Mouse (Mus musculus): ENCODE measurements at regions not wholly inside any gene's neighbourhood (a gene's known extent, or its start where the extent isn't known, plus 50 kb on each side); places are given as distances from the start of the nearest gene placed in this dataset.

DNA sequence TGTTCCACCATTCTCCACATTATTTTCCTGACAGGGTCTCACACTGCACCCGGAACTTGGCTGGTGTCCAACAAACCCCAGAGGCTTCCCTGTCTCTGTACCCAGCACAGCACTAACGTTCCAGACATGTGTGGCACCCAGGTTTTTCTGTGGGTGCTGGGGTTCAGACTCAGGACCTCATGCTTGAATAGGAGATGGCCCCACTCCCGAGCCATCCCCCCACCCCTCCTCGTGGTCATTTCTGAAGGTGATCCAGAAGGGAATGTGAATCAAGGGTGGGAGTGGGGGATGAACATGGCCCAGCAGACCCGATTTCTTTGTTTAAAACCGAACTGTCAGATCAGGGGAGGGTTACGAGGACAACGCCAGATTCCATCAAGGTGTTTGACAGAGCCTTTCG, 245.6 kb downstream of the Tbc1d1 start:
- Histone ChIP-seq H3K27ac (replicated peaks) (no peak overlapping the region), H3K36me3 (no peaks in the 10 kb centered on the region), H3K9ac (replicated peaks) (no peak overlapping the region), H3K4me1 (no peaks in the 10 kb centered on the region), H3K4me3 (no peak overlapping the region), H3K9me3 (0 out of 2 replicates have a peak, but pooled peaks cover 5% of the 10 kb centered on the region), H3K4me2 (replicated peaks) (no peak overlapping the region), H3K27me3 (no peaks in the 10 kb centered on the region)
- 92% methylated on average over 9 of the region's 9 CpGs for WGBS
- no peak for ATAC-seq (ENCODE audit: low FRiP score, low read depth)

DNA sequence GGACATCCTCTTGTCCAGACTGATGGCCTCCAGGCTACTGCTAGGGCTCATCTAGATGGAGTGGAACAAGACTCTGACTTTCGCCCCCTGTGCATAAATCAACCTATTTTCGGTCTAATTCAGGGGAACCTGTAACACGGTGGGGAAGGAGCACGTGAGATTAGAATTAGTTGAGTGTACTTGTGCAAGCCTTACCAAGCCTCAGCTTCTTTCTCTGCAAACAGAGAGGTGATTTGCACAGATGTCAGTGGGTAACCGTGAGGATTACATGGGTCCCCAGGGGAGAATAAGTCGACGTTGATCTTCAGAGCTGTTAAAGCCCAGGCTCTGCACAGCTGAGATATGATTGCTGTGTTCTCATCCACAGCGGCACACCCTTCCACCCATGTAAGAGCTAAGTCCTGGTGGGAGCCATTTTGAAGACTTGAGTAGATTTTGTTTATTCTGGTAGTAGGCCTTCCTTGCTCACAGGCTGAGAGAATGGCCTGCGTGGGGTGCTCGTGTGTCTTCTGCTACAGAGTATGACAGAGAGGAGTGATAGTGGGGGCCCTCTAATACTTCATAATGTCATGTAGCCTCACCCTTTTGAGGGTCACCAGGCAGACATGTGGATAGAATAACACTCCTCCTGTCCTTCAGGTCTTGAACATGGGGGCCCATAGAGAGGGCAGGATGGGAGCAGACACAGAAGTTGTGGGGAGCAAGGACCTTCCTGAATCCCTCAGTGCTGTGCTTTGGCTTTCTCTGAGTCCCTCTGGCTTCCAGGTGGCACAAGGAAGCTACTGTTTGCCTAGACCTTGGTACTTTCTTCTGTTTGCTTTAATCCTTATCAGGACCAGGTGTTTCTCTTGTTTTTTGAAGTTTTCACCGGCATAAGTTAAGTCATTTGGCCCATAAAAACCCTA, 247.2 kb downstream of the Tbc1d1 start:
- no peak overlapping the region for H3K27ac ChIP-seq (replicated peaks)
- H3K9ac ChIP-seq (replicated peaks) = no peak overlapping the region
- no peak overlapping the region for H3K4me3 ChIP-seq
- 0 out of 2 replicates have a peak, but pooled peaks cover 5% of the 10 kb centered on the region for H3K9me3 ChIP-seq
- H3K4me2 ChIP-seq (replicated peaks) = no peak overlapping the region
- no peaks in the 10 kb centered on the region for H3K36me3 ChIP-seq
- WGBS = 83% methylated on average over 11 of the region's 11 CpGs
- H3K4me1 ChIP-seq = no peaks in the 10 kb centered on the region
- ATAC-seq (ENCODE audit: low FRiP score, low read depth) = no peak
- H3K27me3 ChIP-seq = no peaks in the 10 kb centered on the region

DNA sequence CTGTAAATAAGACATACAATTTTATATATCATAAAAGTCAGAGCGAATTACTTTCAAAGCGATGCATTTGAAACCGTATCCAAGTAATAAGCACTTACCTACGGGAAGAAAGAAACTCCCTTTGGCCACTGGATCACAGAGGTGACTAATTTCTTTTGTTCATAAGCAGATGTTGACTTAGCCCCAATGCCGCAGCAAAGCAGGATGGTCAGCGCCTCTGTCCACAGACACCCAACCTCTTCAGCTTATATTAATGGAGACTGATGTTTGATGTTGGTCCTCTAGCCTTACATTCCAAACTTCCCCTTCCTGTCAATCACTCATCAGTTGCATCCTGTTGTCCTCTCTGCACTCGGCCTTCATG, 247.9 kb downstream of the Tbc1d1 start:
- no peak overlapping the region for H3K4me3 ChIP-seq
- no peak overlapping the region for H3K27ac ChIP-seq (replicated peaks)
- H3K4me1 ChIP-seq = no peaks in the 10 kb centered on the region
- H3K4me2 ChIP-seq (replicated peaks) = no peak overlapping the region
- no peak overlapping the region for H3K9ac ChIP-seq (replicated peaks)
- WGBS = 95% methylated on average over 7 of the region's 7 CpGs
- no peaks in the 10 kb centered on the region for H3K27me3 ChIP-seq
- ATAC-seq (ENCODE audit: low FRiP score, low read depth) = no peak
- 0 out of 2 replicates have a peak, but pooled peaks cover 5% of the 10 kb centered on the region for H3K9me3 ChIP-seq
- H3K36me3 ChIP-seq = no peaks in the 10 kb centered on the region

DNA sequence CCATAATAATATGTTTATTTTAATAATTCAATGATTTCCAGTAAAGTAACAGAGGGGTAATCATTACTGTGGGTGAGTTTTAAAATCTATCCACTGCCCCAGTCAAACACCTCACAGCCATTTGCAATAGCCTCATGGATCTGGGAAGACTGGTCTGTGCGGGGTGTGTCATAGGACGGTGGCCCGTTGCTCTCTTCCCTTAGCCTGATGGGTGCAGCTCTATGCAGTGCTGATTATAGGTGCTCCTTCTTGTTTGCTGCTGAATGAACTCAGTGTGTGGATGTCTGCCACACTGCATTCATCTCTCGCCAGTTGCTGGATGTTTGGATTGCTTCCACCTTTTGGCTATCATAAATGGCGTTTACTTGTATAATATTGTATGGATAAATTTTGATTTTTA, 248.4 kb downstream of the Tbc1d1 start:
- ATAC-seq (ENCODE audit: low FRiP score, low read depth) = no peak
- Histone ChIP-seq H3K9ac (replicated peaks) (no peak overlapping the region), H3K4me1 (no peaks in the 10 kb centered on the region), H3K36me3 (no peaks in the 10 kb centered on the region), H3K27me3 (no peaks in the 10 kb centered on the region), H3K4me3 (no peak overlapping the region), H3K9me3 (0 out of 2 replicates have a peak, but pooled peaks cover 5% of the 10 kb centered on the region), H3K4me2 (replicated peaks) (no peak overlapping the region), H3K27ac (replicated peaks) (no peak overlapping the region)
- 91% methylated on average over 5 of the region's 5 CpGs for WGBS

DNA sequence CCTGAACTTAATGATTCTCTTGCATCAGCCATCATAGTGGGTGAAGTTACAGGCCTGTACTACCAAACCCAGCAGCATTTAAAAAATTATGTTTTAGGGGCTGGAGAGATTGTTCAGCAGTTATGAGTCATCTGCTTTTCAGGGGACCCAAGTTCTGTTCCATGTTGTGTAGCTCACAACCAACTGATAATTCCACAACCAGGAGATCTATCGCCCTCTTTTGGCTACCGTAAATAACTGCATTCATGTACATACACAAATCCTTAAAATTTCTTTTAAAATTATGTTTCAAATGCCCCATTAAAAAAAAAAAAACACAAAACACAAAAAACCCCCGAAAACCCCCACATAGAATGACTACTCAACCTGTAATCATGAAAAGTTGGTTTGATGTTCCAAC, 252.8 kb downstream of the Tbc1d1 start:
- no peak overlapping the region for H3K4me2 ChIP-seq (replicated peaks)
- WGBS = 77% methylated on average over 3 of the region's 3 CpGs
- no peak for ATAC-seq (ENCODE audit: low FRiP score, low read depth)
- H3K9ac ChIP-seq (replicated peaks) = no peak overlapping the region
- H3K4me3 ChIP-seq = no peak overlapping the region
- no peaks in the 10 kb centered on the region for H3K27me3 ChIP-seq
- H3K36me3 ChIP-seq = no peaks in the 10 kb centered on the region
- no peaks in the 10 kb centered on the region for H3K4me1 ChIP-seq
- no peak overlapping the region for H3K27ac ChIP-seq (replicated peaks)
- 0 out of 2 replicates have a peak, but pooled peaks cover 5% of the 10 kb centered on the region for H3K9me3 ChIP-seq

DNA sequence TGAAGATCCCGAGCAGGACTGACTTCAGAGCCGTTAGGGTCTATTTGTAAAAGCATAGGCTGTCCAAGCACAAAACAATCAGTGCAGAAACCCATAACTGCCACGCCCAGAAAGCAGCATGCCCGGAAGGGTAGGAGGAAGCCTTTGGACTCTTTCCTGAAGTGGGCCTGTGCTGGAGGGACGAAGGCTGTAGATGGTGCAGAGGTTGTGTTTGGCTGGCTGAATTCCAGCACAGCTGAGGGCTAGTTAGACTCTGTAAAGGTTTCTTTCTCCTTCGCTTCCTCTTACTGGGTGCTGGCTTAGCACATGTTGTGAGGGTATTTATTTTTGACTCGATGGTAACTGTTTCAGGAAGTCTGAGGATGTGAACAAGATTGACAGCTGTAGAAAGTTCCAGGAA, 254.5 kb downstream of the Tbc1d1 start:
- H3K4me1 ChIP-seq = no peaks in the 10 kb centered on the region
- no peak overlapping the region for H3K9ac ChIP-seq (replicated peaks)
- H3K9me3 ChIP-seq = 0 out of 2 replicates have a peak, but pooled peaks cover 5% of the 10 kb centered on the region
- no peak overlapping the region for H3K4me2 ChIP-seq (replicated peaks)
- no peaks in the 10 kb centered on the region for H3K36me3 ChIP-seq
- H3K4me3 ChIP-seq = no peak overlapping the region
- 70% methylated on average over 7 of the region's 7 CpGs for WGBS
- no peaks in the 10 kb centered on the region for H3K27me3 ChIP-seq
- H3K27ac ChIP-seq (replicated peaks) = no peak overlapping the region
- no peak for ATAC-seq (ENCODE audit: low FRiP score, low read depth)

DNA sequence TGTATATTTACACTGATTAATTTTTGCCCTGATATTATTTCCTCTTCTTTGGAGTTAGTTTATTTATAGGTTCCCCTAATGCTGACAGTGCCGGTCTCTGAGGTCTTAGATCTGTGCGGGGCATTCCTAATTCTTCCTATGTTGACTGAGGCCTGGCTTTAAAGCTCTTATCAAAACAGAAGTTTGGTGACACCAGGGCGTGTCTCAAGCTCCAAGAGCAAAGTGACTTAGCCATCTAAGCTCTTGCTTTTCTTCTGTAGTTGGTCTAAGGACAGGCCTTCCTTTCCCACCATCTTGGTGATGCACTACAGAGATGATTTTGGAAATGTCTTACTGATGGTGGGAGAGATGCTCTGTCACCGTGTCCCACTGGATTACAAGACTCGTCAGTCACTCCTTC, 258.4 kb downstream of the Tbc1d1 start:
- Histone ChIP-seq H3K36me3 (no peaks in the 10 kb centered on the region), H3K27me3 (no peaks in the 10 kb centered on the region), H3K9me3 (no peaks in the 10 kb centered on the region), H3K9ac (replicated peaks) (no peak overlapping the region), H3K4me2 (replicated peaks) (no peak overlapping the region), H3K27ac (replicated peaks) (no peak overlapping the region), H3K4me3 (no peak overlapping the region), H3K4me1 (no peaks in the 10 kb centered on the region)
- 80% methylated on average over 5 of the region's 5 CpGs for WGBS
- ATAC-seq (ENCODE audit: low FRiP score, low read depth) = no peak

DNA sequence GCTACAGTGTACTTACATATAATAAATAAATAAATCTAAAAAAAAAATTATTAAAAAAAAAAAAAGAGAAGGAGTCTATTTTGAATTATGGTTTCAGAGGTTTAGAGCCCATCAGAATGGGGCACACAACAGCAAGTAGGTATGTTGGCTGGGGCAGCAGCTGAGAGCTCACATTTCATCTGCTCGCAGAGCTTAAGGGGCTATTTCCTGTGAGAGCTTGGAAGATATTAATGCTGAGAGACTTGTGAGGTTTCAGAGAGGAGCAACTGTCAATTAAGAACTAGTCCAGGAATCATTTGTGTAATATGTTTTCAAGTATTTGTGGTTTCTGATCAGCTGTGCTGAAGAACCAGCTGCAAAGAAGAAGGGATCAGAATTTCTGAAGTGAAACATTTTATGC, 263.3 kb downstream of the Tbc1d1 start:
- no peak for ATAC-seq (ENCODE audit: low FRiP score, low read depth)
- 71% methylated on average over 1 of the region's 1 CpGs for WGBS
- H3K9ac ChIP-seq (replicated peaks) = no peak overlapping the region
- H3K4me2 ChIP-seq (replicated peaks) = no peak overlapping the region
- no peaks in the 10 kb centered on the region for H3K9me3 ChIP-seq
- no peaks in the 10 kb centered on the region; the same call in 1 of the 2 replicates for H3K27me3 ChIP-seq
- peaks cover 9% of the 10 kb centered on the region; the same call in 1 of the 2 replicates for H3K4me1 ChIP-seq
- H3K27ac ChIP-seq (replicated peaks) = no peak overlapping the region
- H3K36me3 ChIP-seq = no peaks in the 10 kb centered on the region
- H3K4me3 ChIP-seq = no peak overlapping the region

DNA sequence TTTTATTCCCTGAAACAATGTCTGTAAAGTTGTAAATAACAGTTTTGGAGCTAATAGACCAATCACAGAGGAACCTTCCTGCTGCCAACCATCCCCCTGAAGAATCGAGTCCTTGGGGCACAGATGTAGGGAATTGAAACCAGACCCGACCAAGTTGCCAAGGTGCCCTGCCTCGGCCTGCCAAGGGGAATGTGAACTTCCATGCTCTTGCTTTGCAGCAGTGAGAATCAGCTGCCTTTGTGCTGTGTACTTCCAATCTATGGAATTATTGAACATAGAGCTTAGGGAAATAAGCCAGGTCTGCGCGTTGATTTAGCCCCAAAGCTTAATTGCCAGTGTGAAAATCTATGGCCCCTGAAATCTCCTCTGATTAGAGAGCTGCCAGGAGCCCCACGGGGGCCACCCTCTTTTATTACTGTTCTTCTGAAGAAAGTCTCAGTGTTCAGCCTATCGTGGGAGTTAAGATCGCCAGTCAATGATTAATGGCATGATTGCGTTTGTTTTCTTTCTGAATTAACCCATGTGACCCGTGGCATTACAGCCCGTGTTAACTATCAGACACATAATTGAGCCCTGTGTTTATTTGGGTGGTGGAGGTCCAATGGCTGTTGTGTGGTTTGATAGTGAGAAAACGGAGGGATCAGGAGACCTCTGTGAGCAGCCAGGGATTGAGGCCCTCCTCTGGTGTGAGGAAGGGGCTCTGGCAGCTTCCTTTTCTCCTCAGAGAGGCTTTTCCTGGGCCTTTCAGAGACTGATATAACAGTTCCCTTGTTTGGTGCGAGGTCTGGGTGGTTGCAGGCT, 266.9 kb downstream of the Tbc1d1 start:
- Histone ChIP-seq H3K27me3 (no peaks in the 10 kb centered on the region; the same call in 1 of the 2 replicates), H3K4me1 (peaks cover 9% of the 10 kb centered on the region; the same call in 1 of the 2 replicates), H3K4me3 (no peak overlapping the region), H3K36me3 (no peaks in the 10 kb centered on the region), H3K27ac (replicated peaks) (no peak overlapping the region), H3K9me3 (peaks cover 3% of the 10 kb centered on the region; the same call in 1 of the 2 replicates), H3K9ac (replicated peaks) (no peak overlapping the region), H3K4me2 (replicated peaks) (no peak overlapping the region)
- ATAC-seq (ENCODE audit: low FRiP score, low read depth) = 0 out of 2 replicates have a peak, but pooled peaks have one; percentile 47
- 49% methylated on average over 13 of the region's 13 CpGs for WGBS

DNA sequence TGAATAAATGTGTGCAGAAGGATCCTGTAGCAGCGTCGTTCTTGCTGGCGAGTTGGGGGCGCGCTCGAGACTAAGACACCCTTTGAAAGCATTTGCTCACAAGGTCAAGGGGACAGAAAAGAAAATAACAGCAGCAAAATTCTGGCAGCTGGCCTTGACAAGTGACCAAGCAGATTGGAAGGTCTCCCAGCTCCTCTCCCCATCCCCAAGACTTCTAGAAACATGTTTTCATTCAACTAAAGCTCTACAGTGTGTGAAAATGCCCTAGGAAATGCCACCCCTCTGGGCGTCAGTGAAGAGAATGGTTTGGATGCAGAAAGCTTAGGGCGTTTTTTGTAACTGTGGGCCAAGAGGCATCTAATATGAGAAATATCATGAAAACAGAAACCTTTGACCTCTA, 272.7 kb downstream of the Tbc1d1 start:
- Histone ChIP-seq H3K9ac (replicated peaks) (no peak overlapping the region), H3K27ac (replicated peaks) (no peak overlapping the region), H3K4me3 (no peak overlapping the region), H3K4me2 (replicated peaks) (no peak overlapping the region), H3K9me3 (peaks cover 3% of the 10 kb centered on the region; the same call in 1 of the 2 replicates), H3K27me3 (no peaks in the 10 kb centered on the region; the same call in 1 of the 2 replicates), H3K36me3 (no peaks in the 10 kb centered on the region), H3K4me1 (no peaks in the 10 kb centered on the region)
- no peak for ATAC-seq (ENCODE audit: low FRiP score, low read depth)
- 94% methylated on average over 8 of the region's 8 CpGs for WGBS

DNA sequence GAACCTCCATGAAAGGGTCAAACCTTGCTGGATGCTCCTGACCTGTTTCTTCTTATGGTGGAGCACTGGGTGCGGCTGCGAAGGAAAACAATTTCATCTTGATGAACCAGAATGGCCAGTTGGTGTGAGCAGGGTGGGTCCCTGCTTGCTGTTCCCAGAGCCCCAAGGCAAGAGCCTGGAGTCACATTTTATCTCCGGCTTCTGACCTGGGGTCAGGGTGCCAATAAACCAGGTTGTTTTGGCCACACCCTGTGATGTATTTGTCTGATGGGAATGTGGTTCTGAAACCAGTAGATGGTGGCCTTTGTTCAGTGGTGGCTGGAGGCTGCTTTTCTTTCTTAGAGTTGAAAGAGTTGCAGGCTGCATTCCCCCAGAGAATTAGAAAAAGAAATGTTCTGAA, 274.4 kb downstream of the Tbc1d1 start:
- no peaks in the 10 kb centered on the region for H3K36me3 ChIP-seq
- H3K4me2 ChIP-seq (replicated peaks) = no peak overlapping the region
- no peak overlapping the region for H3K27ac ChIP-seq (replicated peaks)
- H3K9ac ChIP-seq (replicated peaks) = no peak overlapping the region
- ATAC-seq (ENCODE audit: low FRiP score, low read depth) = no peak
- H3K4me1 ChIP-seq = no peaks in the 10 kb centered on the region
- H3K9me3 ChIP-seq = peaks cover 3% of the 10 kb centered on the region; the same call in 1 of the 2 replicates
- H3K4me3 ChIP-seq = no peak overlapping the region
- H3K27me3 ChIP-seq = no peaks in the 10 kb centered on the region
- 85% methylated on average over 3 of the region's 3 CpGs for WGBS

DNA sequence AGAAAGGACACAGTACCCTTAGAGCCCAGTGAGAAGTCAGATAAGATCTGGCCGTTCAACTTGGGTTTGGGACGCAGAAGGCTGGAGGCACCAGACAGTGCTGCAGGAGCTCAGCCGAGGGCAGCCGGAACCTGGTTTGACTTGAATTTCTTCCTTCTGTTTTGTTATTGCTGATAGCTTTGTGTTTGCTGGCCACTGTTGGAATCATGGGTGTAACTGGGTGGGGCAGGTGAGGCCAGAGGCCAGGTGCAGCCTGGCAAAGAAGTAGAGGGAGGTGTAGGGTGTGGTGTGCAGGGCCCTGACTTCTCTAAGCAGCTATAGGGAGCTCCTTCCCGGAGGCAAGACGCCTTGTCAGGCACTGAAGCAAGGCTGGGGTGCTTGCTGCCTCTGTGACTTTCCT, 275.5 kb downstream of the Tbc1d1 start:
- no peak overlapping the region for H3K4me2 ChIP-seq (replicated peaks)

More for the DNA sequence above, 275.5 kb downstream of the Tbc1d1 start:
- Histone ChIP-seq H3K27me3 (no peaks in the 10 kb centered on the region), H3K9me3 (no peaks in the 10 kb centered on the region), H3K9ac (replicated peaks) (no peak overlapping the region), H3K27ac (replicated peaks) (no peak overlapping the region), H3K4me3 (no peak overlapping the region), H3K4me1 (no peaks in the 10 kb centered on the region), H3K36me3 (no peaks in the 10 kb centered on the region)
- no peak for ATAC-seq (ENCODE audit: low FRiP score, low read depth)
- 90% methylated on average over 6 of the region's 6 CpGs for WGBS

All from midbrain, embryonic 12.5 days (tissue).